Mouse (Mus musculus) stomach, postnatal 0 days (tissue): ENCODE data around the gene Nrarp. TPM values are rescaled to one million over a fixed set of nuclear protein-coding genes. Genes with fewer than 3 reads are reported as not detected.

Source experiments
- ATAC-seq: fragments of 200-750 bp; cut with Nextera tagmentation; 2 replicates; pipeline ENCODE4 v1.8.0; 2017; ENCODE audit not compliant: low FRiP score, low TSS enrichment
- DNase-seq: peaks from one replicate; pipeline ENCODE4 v3.0.0-alpha.2; 2016; ENCODE audit warnings: low spot score
- H3K27ac ChIP-seq: fragments of 300-500 bp; sonication (generic); replicated peaks from 2 replicates; pipeline ENCODE4 v1.5.1; 2014; ENCODE audit warnings: mild to moderate bottlenecking, control low read depth
- H3K27me3 ChIP-seq: fragments of 300-500 bp; sonication (generic); 2 replicates; pipeline ENCODE4 v1.6.1; 2014; ENCODE audit warnings: low read length; ENCODE audit not compliant: control insufficient read depth, insufficient read depth
- H3K36me3 ChIP-seq: fragments of 300-500 bp; sonication (generic); 2 replicates; pipeline ENCODE4 v1.6.1; 2014; ENCODE audit warnings: low read length, mixed read lengths; ENCODE audit not compliant: control insufficient read depth, insufficient read depth
- H3K4me1 ChIP-seq: fragments of 300-500 bp; sonication (generic); replicated peaks from 2 replicates; pipeline ENCODE4 v1.6.1; 2014; ENCODE audit warnings: antibody characterized with exemption; ENCODE audit not compliant: control insufficient read depth, insufficient read depth
- H3K4me2 ChIP-seq: fragments of 300-500 bp; sonication (generic); replicated peaks from 2 replicates; pipeline ENCODE4 v1.6.1; 2014; ENCODE audit warnings: low read depth, mild to moderate bottlenecking, control low read depth, moderate library complexity
- H3K4me3 ChIP-seq: fragments of 300-500 bp; sonication (generic); 2 replicates; pipeline ENCODE4 v1.5.1; 2014; ENCODE audit warnings: low read depth, low read length, control low read depth
- H3K9ac ChIP-seq: fragments of 300-500 bp; sonication (generic); 2 replicates; pipeline ENCODE4 v1.6.1; 2014; ENCODE audit warnings: mild to moderate bottlenecking, low read length, control low read depth, mixed read lengths
- H3K9me3 ChIP-seq: fragments of 300-500 bp; sonication (generic); 2 replicates; pipeline ENCODE4 v1.6.1; 2016; ENCODE audit warnings: low read length; ENCODE audit not compliant: control insufficient read depth
- CTCF ChIP-seq: IDR thresholded peaks from 2 replicates; pipeline ENCODE4 v1.5.1; 2016; ENCODE audit warnings: antibody characterized with exemption, low read depth, mild to moderate bottlenecking, moderate library complexity
- EP300 ChIP-seq: optimal IDR thresholded peaks from 2 replicates; pipeline ENCODE3; 2016; ENCODE audit warnings: antibody characterized with exemption
- WGBS: fragments of 180-500 bp; shearing (Covaris S2); extraction: QIAGEN DNeasy Blood & Tissue Kit; methylation state at CpG from one replicate; pipeline ENCODE4 v1.1.7; 2014; 5-methylcytosine and 5-hydroxymethylcytosine counted together
- polyA plus RNA-seq: library from polyadenylated mRNA; unstranded; fragments of >200 nt; fragmentation: Nextera tagmentation; extraction: Ambion mirVana; gene quantifications from 2 replicates; pipeline ENCODE4 v1.2.1, GENCODE M21; 2015

The Nrarp gene
- polyA plus RNA-seq, 1 experiment from 2014 or later, result 25.3 TPM

DNA sequence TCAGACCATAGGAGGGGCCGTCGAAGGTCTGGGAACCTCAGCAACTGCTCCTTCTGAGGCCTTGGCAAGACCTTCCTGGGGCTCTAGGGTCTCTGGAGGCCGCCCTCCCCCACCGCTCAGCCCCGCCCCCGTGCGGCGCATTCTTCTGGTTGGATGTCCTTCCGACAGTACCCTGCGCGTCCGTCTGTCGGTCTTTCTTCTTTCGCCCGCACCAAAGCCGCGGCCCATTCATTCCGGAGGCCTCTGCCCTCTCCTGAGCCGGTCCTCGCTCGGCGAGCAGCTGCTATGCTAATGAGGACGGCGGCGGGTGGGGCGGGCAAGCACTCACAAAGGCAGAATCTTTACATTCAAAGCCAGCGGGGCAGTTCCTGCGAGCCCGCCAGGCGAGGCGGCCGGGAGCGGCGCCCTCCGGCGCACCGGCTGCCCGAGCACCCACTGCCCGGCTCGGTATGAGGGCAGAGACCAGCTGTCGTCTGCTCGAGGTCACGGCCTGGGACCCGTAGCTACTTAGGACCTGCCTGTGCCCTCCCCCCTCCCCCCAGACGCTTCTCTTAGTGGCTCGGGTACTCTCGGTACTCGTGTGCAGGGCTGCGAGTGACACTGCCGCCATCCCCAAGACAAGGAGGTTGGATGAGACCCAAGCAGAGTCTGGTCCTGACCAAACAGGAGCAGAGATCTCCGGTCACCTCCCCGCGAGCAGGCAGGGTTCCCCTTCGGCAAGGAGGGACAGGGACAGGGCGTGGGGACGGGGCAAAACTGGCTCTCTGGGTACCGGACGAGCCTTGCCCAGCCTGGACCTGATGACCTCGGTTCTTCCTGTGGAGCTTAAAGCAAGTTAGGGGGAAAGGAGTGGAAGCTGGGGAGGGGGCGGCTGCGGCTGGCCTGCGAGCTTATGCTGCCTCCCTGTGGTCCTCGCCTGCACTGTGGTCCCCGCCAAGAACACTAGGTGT is 5.3 kb downstream of the Nrarp start:
- Histone ChIP-seq H3K4me1 (peaks cover 3% of the 10 kb centered on the region; the same call in 1 of the 2 replicates), H3K27ac (peak overlapping the region; percentile 65), H3K9me3 (no peaks in the 10 kb centered on the region), H3K4me2 (peak overlapping the region; percentile 81), H3K4me3 (peak overlapping the region; percentile 45), H3K36me3 (no peaks in the 10 kb centered on the region), H3K9ac (peak overlapping the region; percentile 54), H3K27me3 (no peaks in the 10 kb centered on the region)
- peak; percentile 41 for ATAC-seq
- 2% methylated on average over 63 of the region's 64 CpGs for WGBS
- peak; percentile 72 for TF ChIP-seq CTCF
- no peak for TF ChIP-seq EP300
- DNase-seq, result peak; percentile 86

GRCm38 (mm10) chr2:25186575-25186930 is 6.0 kb downstream of the Nrarp start:
- ATAC-seq, result no peak; the same call in 1 of the 2 replicates
- WGBS, result 42% methylated on average over 5 of the region's 5 CpGs
- H3K4me2 ChIP-seq, result peak overlapping the region; percentile 81
- H3K4me1 ChIP-seq, result peaks cover 3% of the 10 kb centered on the region; the same call in 1 of the 2 replicates
- no peaks in the 10 kb centered on the region for H3K27me3 ChIP-seq
- no peaks in the 10 kb centered on the region for H3K9me3 ChIP-seq
- TF ChIP-seq CTCF, result no peak
- TF ChIP-seq EP300, result no peak
- no peak overlapping the region for H3K27ac ChIP-seq
- no peak overlapping the region for H3K9ac ChIP-seq
- H3K4me3 ChIP-seq, result peak overlapping the region; percentile 45
- H3K36me3 ChIP-seq, result no peaks in the 10 kb centered on the region
- DNase-seq, result no peak

DNA sequence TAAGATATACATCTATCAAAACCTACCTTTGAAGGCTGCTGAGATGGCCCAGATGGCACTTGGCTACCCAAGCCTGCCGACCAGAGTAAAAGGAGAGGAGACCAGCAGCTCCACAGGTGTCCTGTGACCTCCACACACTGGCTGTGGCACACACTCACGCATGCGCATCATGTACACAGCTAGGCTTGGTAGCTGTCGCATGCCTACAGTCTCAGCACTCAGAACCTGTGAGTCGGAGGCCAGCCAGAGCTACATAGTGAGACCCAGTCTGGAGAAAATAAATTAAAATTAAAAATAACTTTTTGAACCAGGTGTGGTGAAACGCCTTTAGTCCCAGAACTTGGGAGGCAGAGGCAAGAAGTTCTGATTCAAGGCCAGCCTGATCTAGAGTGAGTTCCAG is 7.3 kb downstream of the Nrarp start:
- Histone ChIP-seq H3K27ac (no peak overlapping the region), H3K4me2 (no peak overlapping the region), H3K9me3 (no peaks in the 10 kb centered on the region), H3K4me3 (no peak overlapping the region), H3K27me3 (no peaks in the 10 kb centered on the region), H3K9ac (no peak overlapping the region), H3K36me3 (no peaks in the 10 kb centered on the region), H3K4me1 (peaks cover 3% of the 10 kb centered on the region; the same call in 1 of the 2 replicates)
- 87% methylated on average over 6 of the region's 6 CpGs for WGBS
- DNase-seq (no peak), ATAC-seq (no peak)
- TF ChIP-seq EP300 (no peak), CTCF (no peak)

GRCm38 (mm10) chr2:25193330-25193770 is 12.8 kb downstream of the Nrarp start:
- H3K27ac ChIP-seq, result peak overlapping the region; percentile 82
- no peaks in the 10 kb centered on the region for H3K36me3 ChIP-seq
- no peak overlapping the region for H3K4me3 ChIP-seq
- no peaks in the 10 kb centered on the region for H3K9me3 ChIP-seq
- H3K4me2 ChIP-seq, result 0 out of 2 replicates have a peak overlapping the region, but pooled peaks have one; percentile 20
- H3K27me3 ChIP-seq, result no peaks in the 10 kb centered on the region
- ATAC-seq (peak; percentile 82), DNase-seq (peak; percentile 88)
- H3K9ac ChIP-seq, result no peak overlapping the region
- no peak for TF ChIP-seq EP300
- peak; percentile 99 for TF ChIP-seq CTCF
- peaks cover 4% of the 10 kb centered on the region; the same call in 1 of the 2 replicates for H3K4me1 ChIP-seq
- under 1% methylated on average over 6 of the region's 6 CpGs for WGBS

GRCm38 (mm10) chr2:25194006-25194405 is 13.4 kb downstream of the Nrarp start:
- H3K9me3 ChIP-seq, result no peaks in the 10 kb centered on the region
- H3K4me1 ChIP-seq, result peaks cover 4% of the 10 kb centered on the region; the same call in 1 of the 2 replicates
- H3K27me3 ChIP-seq, result no peaks in the 10 kb centered on the region
- peak overlapping the region; percentile 82 for H3K27ac ChIP-seq
- no peak for TF ChIP-seq CTCF
- TF ChIP-seq EP300, result no peak
- ATAC-seq (no peak), DNase-seq (no peak)
- 0 out of 2 replicates have a peak overlapping the region, but pooled peaks have one; percentile 11 for H3K4me2 ChIP-seq
- H3K9ac ChIP-seq, result peak overlapping the region; percentile 27; the same call in 1 of the 2 replicates
- H3K4me3 ChIP-seq, result no peak overlapping the region
- no peaks in the 10 kb centered on the region for H3K36me3 ChIP-seq
- 58% methylated on average over 5 of the region's 5 CpGs for WGBS
